Mouse (Mus musculus): ENCODE results near the gene Rcsd1.

The Rcsd1 gene

DNA sequence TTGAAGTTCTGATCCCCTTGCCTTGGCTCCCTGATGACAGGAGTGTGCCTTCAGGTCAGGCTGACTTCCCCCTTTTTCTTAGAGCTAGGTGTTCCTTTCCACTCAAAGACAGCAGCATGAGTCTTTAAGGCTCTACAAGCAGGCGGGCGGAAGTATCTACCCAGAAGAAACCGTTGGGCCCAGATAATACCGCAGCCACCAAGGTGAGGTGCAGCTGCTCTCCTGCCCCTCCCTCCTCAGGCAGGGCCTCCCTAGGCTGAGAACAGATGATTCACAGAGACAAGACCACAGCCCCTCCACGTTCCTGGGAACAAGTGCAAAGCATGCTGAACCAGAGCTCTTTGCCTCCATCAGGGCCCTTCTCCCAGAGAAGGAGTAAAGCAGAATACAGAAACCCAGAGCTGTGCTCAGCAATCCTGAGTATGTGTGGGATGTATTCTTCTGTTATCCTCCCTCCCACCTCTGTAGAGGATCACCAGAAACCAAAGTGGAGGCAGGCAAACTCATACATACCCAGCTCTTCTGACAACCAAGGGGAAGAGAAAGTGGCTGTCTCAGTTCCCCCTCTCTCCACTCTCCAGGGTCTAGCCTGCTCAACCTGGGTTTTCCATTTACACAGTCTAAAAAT lies at the start of gene Rcsd1:
Gene Rcsd1 (minus strand): TSS at position 129 of the 628 bp plus-strand sequence.
- DNase-seq (ENCODE audit: low spot score in 2 of 2) = no peak

DNA sequence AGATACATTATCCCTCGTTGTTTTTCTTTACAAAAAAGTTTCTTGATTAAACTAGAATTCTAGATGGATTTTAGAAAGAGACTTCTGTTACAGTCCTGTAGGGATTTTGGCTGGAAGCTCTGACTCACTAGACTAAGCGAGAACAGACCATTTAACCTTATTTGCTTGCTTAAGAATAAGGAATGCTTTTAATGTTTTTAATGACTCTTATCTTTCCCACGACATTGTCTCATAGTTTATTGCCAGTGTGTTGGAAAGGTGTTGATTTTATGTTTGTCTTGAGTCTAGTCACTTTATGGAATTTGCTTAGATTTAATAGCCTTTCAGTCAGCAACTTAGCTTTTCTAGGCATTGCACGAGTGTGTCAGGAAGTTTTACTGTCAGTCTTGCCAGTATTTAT lies 45.6 kb upstream of the Rcsd1 start:
- DNase-seq (ENCODE audit: low spot score in 2 of 2) = no peak

DNA sequence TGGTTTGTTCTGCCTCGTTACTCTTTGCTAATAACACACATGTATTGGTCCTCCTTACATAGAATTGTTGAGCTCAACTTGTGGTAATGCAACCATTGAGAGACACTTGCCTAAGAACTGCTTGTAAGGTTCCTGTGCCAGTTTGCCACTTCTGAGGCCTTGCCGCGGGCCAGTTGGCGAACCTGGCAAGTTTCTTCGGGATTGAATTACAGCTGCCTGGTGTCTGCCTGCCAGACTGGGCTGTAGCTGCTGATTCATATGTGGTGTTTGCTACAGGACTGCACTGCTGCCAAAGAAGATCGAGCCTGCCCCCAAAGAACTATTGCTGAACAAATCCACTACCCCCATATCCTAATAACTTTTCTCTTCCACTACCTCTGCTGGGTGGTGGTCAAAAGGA lies 44.6 kb upstream of the Rcsd1 start:
- no peak for DNase-seq (ENCODE audit: low spot score in 2 of 2)

DNA sequence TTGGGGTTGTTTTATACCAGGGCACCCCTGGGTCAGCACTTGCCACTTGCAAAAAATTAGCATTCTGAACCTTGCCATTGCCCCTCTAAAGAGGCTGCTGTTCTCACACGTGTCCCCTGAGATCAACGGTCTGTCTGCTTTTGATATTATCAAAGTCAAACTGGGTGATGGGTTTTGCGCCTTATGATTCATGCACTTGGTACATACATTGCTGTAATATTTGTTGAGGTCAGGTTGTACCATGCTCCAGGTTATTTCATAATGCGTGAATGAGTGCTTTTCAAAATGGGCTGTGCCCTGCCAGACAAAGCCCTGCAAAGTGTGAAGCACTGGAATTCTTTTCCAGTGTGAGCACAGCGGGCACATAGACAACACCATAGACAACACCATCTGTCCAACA lies 42.3 kb upstream of the Rcsd1 start:
- DNase-seq (ENCODE audit: low spot score in 2 of 2) = no peak

DNA sequence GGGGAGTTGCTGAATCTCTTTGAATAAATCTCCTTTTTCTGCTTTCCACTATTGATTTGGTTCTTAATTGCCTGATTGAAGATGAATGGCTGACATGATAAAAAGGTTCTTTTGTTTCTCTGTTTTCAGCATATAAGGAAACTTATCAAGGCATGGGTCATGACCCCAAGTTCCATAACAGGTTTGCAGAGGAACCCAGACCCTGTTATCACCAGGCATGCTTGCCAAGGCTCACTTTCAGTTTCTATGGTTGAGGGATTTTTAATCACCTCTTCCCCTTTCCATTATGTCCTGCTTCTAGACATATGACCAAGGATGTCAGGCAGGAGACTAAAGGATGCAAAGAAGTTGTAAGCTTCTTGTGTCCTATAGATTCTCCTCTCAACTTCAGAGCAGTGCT lies 41.6 kb upstream of the Rcsd1 start:
- no peak for DNase-seq (ENCODE audit: low spot score in 2 of 2)

DNA sequence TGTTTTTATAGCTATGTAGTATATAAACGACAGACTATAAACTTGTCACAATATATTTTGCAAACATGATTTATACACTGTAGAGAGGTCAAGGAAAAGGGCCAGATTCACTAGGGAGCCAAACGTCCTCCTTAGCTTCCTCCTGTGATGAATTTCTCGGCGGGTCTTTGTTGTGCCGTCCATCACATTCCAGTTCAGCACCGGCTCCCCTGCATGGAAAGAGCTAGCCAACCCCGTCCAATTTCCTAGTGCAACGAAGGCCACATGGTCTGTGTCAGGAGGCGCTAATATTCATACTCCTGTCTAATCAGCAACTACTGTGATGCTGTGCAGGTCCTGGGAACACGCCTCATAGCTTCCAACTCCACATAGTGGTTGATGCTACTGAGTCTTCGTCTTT lies 38.5 kb upstream of the Rcsd1 start:
- no peak for DNase-seq (ENCODE audit: low spot score in 2 of 2)

DNA sequence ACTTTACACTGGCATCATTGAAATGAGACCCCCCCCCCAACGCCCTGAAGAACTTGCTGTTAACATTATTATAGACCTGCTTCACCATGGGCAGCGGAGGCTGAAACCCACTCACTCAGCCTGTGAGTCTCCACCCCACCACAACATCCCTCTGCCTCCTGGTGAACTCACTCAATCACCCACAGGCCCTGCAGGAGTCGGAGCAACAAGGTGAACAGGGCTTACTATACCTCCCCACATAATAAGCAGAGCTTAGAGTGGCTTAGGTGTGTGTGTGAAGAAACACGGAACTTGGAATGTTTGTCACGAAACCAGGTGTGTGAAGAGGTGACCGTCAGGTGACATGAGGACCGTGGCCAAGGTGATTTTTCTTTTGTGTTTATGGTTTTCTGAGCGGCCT lies 32.4 kb upstream of the Rcsd1 start:
- DNase-seq (ENCODE audit: low spot score in 2 of 2) = no peak

DNA sequence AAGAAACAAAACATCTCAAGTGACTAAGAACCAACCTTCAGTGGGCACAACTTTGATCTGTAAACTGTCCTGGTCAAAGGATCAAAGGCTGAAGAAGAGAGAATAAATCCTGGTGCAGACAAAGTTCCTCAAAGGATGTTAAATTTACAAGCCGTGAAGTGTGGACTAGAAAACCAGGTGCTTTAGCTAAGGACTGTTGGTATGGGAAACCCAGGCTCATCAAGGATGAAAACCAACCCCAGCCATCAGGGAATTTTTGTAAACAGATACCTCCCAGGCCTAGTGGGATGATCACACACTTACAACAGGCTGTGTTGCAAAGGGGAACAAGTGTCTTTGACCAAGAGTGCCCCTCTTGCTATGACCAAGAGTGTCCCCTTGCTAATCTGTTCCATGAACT lies 29.4 kb upstream of the Rcsd1 start:
- DNase-seq (ENCODE audit: low spot score in 2 of 2) = no peak

DNA sequence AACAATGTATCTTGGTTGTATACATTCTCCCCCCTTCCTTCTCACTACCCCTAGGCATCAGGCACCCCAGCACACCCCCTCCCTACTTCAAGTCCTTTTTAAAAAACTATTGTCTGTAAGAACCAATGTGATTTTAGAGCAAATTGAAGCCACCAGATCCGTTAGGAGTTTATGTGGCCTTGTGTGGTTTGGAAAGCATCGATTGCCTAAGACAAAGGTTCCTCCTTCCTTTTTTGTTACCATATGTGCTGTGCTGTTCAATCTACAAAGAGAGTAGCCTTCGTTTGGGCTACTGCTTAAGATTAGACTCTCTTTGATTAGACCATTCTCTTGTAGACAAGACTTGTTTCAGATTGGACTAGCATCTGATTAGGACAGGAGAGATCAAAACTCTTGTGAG lies 28.3 kb upstream of the Rcsd1 start:
- DNase-seq (ENCODE audit: low spot score in 2 of 2) = no peak

DNA sequence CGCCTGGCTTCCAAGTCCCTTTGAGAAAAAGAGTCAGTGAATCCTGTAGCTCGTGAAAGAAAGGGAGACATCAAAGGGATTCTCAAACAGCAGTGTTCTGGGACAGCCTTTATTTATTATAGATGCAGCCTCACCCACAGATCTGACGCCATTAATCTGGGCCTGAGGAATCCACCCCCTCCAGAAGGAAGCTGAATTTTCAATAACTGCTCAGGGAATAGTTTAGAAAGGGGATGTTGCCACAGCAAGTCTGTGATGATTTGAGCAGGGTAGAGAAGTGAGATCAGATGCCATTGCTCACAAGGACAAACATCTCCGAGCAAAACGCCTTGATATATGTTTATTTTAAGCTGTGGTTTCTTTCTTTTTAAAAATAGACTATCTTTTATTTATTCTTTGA lies 27.9 kb upstream of the Rcsd1 start:
- DNase-seq (ENCODE audit: low spot score in 2 of 2) = no peak

DNA sequence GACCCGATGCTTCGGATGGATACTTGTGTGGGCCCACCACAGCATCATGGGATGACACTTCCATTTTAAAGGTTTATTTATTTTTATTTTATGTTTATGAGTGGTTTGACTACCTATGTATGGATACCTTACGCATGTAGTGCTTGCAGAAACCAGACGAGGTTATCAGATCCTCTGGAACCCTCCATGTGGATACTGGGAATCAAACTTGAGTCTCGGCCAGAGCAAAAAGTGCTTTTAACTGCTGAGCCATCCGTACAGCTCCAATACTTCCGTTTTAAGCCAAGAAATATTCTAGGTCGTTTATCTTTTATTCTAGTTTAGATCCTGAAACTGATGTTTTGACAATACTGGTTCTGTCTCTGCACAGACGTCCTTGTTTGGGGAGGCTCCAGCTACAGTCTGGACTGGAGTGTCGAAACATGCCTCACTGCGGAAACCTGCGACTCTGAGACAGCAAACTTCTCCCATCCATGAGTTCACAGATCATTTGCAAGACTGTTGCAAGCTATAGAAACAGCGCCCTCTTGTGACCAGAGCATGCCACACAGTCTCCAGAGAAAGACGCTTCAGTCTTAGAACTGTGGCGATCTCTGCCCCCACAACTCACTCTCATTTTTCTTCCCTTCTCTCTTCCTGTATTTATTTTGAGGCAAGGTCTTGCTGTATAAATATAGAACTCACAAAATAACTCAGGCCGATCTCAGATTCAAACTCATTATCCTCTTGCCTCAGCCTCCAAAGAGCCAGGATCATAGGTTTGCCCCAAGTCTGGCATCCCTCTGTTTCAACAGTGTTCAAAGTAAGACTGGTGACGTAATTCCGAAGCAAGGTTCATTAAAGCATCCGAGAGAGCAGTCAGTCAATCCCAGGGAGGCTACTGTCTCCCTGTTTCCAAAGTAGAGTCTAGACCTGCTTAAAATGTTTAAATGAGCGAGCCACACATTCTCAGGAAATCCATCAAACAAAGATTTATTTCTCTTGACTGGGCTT lies 26.6 kb upstream of the Rcsd1 start:
- peak; percentile 84 to 92 for DNase-seq (ENCODE audit: low spot score in 2 of 2)

DNA sequence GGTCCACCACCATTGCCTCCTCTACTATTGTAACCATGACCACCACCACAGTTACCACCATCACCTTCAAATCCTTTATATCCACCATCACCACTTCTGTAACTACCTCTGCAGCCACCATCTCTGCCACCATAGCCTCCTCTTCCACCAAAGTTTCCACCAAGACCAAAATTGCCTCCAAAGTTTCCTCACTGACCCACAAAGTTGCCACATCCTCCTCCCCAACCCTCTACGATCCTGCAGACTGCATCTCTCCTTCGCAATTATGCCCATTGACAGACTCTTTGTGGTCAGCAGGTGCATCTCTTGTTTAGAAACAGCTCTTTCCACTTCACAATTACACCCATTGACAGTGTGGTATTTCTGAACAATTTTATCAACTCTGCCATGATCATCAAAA lies 25.3 kb upstream of the Rcsd1 start:
- no peak for DNase-seq (ENCODE audit: low spot score in 2 of 2)

DNA sequence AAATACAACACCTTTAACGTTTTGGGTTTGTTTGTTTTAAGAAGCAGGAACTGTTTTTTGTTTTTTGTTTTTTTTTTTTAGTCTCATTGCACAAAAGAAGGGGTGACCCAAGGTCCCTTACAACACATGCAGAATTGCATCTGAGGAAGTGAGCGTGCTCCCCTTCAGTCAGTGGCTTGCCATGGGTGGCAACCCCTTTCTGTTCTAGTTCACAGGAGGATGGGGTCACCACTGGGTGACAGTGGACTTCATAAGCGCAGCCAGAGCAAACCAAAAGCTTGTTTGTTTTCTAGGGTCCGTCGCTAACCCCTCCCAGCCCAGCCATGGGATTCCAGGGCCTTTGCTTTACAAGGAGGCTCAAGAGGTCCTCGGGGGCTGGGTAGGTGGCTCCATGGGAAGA lies 22.0 kb upstream of the Rcsd1 start:
- DNase-seq (ENCODE audit: low spot score in 2 of 2) = no peak

DNA sequence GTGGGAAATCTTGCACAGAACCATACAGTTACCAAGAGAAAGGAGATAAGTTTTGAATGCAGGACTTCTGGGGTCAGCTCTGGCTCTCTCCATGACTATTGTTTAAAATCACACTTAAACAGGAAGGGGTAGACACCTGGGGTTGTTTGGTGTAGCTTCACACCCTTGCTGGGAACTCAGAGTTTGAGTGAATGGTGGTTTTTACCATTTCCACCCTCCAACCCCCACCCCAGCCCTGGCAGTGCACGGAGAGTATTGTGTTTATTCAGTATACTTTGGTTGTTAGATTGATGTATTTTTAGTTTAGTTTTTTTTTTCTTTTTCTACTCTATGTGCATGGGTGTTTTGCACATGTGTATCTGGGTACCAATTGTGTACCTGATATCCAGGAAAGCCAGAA lies 20.6 kb upstream of the Rcsd1 start:
- DNase-seq (ENCODE audit: low spot score in 2 of 2) = no peak

DNA sequence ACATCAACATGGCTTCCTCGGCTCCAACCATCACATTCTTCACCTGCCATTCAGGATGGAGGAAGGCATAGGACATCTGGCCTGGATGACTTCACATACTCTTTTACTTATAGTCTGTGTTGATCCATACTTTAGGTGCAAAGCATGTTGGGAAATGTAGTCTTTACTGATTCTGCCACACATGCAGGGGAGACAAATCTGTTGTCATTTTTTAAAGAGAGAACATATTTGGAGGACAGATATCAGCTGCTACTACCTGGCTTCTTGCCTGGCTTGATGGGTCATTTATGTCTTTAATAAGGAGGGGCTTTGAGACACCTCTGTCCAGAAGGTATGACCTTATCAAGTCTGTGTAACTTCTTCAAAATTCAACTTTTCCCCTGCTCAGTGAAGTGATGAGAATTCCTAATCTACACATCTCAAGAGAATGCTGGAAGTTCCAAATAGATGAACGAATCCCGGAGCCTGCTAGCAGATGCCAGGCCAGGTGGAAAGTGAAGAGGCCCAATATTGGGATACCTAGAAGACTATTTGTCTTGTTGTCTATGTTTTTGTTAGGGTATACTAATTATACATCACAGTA lies 18.6 kb upstream of the Rcsd1 start:
- no peak for DNase-seq (ENCODE audit: low spot score in 2 of 2)

DNA sequence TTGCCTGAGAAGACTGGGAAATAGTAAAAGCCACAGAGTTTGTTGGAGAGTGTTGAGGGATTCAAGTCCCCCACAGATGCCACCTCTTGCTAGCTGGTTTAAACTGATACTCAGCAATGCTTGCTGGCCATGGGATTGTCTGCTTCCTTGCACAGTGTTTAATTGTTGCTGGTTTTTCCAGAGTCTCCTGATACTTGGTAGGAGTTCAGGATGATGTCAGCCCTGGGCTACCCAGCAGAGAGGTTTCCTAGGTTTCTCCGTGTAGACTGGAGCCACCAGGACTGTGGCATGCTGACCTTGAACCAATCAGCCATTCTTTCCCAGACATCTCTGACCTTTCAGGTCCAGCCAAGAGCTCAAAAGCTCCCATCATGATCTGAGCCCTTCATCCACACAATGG lies 17.4 kb upstream of the Rcsd1 start:
- no peak for DNase-seq (ENCODE audit: low spot score in 2 of 2)

DNA sequence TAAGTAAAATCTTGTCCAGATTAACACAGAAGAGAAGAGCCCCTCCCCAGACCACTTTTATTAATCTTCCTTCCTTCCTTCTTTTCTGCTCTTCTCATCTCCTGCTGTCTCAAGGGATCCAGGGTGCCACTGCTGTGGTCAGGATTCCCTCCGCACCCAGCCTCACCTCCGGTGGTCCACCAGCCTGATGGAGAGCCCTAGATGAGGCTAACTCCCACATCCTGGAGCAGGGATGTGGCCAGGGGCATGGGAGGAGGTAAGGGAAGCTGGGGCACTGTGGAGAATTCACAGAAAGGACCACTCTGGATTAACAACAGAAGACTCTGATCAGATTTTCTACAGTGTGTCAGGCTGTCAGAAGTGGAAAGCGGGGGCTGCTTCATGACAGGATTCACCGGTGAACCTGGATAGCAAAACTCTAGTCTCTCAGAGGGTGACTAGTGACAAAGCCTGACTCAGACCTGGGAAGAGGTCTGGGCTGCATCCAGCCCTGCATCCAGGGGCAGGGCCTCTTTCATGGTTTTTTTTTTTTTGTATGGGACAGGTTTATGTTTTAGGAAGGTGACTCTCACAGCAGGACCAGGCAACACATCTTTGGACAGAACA lies 15.6 kb upstream of the Rcsd1 start:
- DNase-seq (ENCODE audit: low spot score in 2 of 2) = no peak

DNA sequence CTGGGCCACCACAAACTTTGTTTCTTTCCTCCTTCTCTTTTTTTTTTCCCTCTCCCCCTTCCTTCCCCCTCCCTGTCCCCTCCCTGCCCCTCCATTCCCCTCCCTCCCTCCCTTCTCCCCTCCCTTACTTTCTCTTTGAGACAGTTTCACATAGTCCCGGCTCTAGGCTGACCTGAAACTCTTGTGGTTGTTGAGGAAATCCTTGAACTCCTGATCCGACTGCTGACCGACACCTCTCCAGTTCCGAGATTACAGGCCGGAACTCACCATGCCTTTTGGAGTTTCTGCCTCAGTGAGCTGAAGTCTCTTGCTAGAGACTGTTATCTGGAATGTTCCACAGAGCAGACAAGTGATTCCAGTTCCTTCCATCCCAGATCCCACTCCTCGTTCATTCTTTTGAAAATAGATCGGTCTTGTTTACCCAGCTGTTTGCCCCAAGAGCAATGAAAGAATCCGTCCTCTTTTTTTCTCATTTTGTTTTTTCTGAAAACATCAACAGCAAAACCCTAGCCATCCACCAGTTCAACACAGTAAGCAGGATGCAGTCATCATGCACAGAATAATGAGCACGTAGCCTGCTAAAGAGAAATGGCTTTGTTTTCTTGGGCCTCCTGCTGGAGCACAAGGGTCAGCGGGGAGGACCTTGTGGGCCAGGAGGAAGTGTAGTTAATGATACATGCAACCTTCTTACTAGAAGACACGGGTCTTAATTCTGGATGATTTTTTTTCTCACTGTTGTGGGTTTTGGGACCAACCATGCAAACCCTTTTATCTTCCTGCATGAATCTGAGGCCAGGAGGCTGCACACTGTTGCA lies 14.9 kb upstream of the Rcsd1 start:
- no peak for DNase-seq (ENCODE audit: low spot score in 2 of 2)

DNA sequence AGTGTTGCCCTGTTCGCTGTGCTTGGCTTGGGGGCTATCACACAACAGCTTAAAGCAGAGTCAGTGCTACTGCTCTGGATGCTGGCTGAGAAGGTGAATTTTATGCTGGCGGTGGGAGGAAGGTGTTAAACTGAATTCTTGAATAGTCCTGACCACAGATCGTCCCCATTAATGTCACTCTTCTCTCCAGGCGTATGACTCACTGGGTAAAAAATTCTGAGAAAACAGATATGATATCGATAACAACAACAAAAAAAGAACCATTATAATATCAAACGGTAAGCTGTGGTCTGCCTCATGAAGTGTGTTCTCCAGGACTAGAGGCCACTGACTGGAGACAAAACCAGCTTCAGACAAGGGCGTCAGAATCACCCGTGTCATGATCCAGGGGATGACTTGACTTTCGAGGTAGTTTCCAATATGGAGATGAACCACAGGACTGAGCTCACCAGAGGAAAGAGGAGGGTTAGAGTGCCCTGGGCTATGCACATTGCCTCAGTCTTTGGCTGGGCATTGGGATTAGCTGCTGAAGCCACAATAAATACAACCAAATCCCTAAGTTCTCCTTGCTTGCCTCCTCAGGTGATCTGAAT lies 13.1 kb upstream of the Rcsd1 start:
- DNase-seq (ENCODE audit: low spot score in 2 of 2) = no peak

DNA sequence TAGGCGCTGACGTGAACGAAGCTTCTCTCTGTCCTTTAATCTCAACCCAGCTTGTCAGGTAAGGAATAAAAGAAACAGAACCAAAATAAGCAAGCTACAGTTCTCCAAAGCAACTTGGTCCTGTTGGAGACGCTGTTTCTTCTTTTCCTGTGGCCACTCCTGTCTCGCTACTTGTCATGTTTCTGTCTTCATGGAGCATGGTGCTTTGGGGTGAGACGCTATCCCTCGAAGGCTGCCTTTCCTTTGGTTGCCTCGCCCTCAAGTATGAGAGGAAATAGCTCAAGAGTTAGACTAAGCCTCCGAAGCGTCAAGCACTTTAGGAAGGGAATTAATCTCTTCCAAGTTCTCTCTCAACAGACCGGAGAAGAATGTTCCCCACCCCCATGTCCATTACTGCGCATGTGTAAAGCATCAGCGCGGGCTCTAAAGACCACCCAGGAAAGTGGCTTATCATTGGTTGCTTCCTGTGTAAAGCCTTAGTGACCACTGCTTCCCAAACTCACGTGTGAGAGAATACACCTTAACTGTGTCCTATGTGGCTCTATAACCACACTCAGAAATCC lies 9.1 kb upstream of the Rcsd1 start:
- no peak for DNase-seq (ENCODE audit: low spot score in 2 of 2)
